Mouse (Mus musculus) forebrain, postnatal 0 days (tissue): ENCODE measurements around the gene Ccdc169. TPM values are rescaled to one million over a fixed set of nuclear protein-coding genes. Genes with fewer than 3 reads are reported as not detected.

Experiments used
- ATAC-seq: fragments of 200-750 bp; cut with Nextera tagmentation; 2 replicates; pipeline ENCODE4 v1.8.0; 2017; ENCODE audit warnings: mild to moderate bottlenecking, moderate library complexity
- DNase-seq: peaks from one replicate; pipeline ENCODE4 v3.0.0-alpha.2; 2015
- H3K27ac ChIP-seq: fragments of 300-500 bp; sonication (generic); 2 replicates; pipeline ENCODE4 v1.5.1; 2014; ENCODE audit warnings: low read depth, mild to moderate bottlenecking, antibody characterized with exemption, low read length, moderate library complexity, mixed read lengths
- H3K27me3 ChIP-seq: fragments of 300-500 bp; sonication (generic); 2 replicates; pipeline ENCODE4 v1.6.1; 2014; ENCODE audit warnings: mild to moderate bottlenecking, low read length, mixed read lengths; ENCODE audit not compliant: insufficient read depth
- H3K36me3 ChIP-seq: fragments of 300-500 bp; sonication (generic); 2 replicates; pipeline ENCODE4 v1.6.1; 2014; ENCODE audit warnings: mild to moderate bottlenecking, moderate library complexity; ENCODE audit not compliant: insufficient read depth
- H3K4me1 ChIP-seq: fragments of 300-500 bp; sonication (generic); 2 replicates; pipeline ENCODE4 v1.6.1; 2014; ENCODE audit warnings: antibody characterized with exemption; ENCODE audit not compliant: insufficient read depth
- H3K4me2 ChIP-seq: fragments of 300-500 bp; sonication (generic); 2 replicates; pipeline ENCODE4 v1.6.1; 2014; ENCODE audit warnings: low read depth, mild to moderate bottlenecking, moderate library complexity
- H3K4me3 ChIP-seq: fragments of 300-500 bp; sonication (generic); 2 replicates; pipeline ENCODE4 v1.5.1; 2014; ENCODE audit warnings: low read depth, low read length, mixed read lengths
- H3K9ac ChIP-seq: fragments of 300-500 bp; sonication (generic); 2 replicates; pipeline ENCODE4 v1.6.1; 2014; ENCODE audit warnings: mild to moderate bottlenecking
- H3K9me3 ChIP-seq: fragments of 300-500 bp; sonication (generic); 2 replicates; pipeline ENCODE4 v1.6.1; 2016; ENCODE audit warnings: low read length
- CTCF ChIP-seq: sonication (generic); IDR thresholded peaks from 2 replicates; pipeline ENCODE4 v1.5.1; 2016; ENCODE audit warnings: antibody characterized with exemption, control low read depth, low read depth
- WGBS: fragments of 180-500 bp; shearing (Covaris S2); extraction: QIAGEN DNeasy Blood & Tissue Kit; methylation state at CpG from one replicate; pipeline ENCODE4 v1.1.7; 2014; 5-methylcytosine and 5-hydroxymethylcytosine counted together
- polyA plus RNA-seq: library from polyadenylated mRNA; unstranded; fragments of >200 nt; fragmentation: Nextera tagmentation; extraction: Ambion mirVana; gene quantifications from 2 replicates; pipeline ENCODE4 v1.2.1, GENCODE M21; 2015
- total RNA-seq: library from RNA; depleted of rRNA; stranded (reverse); fragments of >200 nt; gene quantifications from 2 replicates; pipeline ENCODE4 v1.2.3, GENCODE M21; 2014

Gene Ccdc169
- total and polyA plus RNA-seq, 2 experiments from 2014 or later, result 0.06 TPM; not detected in 1

- no peak overlapping the region for H3K4me2 ChIP-seq
- H3K4me1 ChIP-seq, result no peaks in the 10 kb centered on the region
- 62% methylated on average over 4 of the region's 4 CpGs for WGBS
- H3K4me3 ChIP-seq, result no peak overlapping the region
- TF ChIP-seq CTCF, result no peak
- H3K9me3 ChIP-seq, result no peaks in the 10 kb centered on the region
- no peak overlapping the region for H3K9ac ChIP-seq
- H3K36me3 ChIP-seq, result no peaks in the 10 kb centered on the region
- no peaks in the 10 kb centered on the region for H3K27me3 ChIP-seq
- no peak overlapping the region for H3K27ac ChIP-seq
- ATAC-seq, result no peak
- no peak for DNase-seq
Measured at GRCm38 (mm10) chr3:55144916-55145315, 7.8 kb downstream of the Ccdc169 start.

DNA sequence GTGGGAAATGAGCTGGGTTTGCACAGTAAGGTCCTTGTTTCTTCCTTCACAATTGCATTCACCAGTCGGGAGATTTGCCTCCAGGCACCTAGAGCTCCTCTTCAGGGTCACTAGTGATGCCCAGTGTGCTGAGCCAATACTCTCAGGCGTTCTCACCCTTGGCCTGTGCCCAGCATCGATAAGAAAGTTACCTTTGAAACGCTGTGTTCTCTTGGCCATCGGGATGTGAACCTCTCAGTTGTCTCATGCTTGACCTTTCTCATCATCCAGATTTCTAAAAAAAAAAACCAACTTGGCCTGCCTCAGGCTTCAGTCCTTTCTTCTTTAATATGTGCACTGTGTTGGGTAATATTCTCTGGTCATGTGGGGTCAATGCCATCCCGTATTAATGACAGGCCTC is 9.3 kb downstream of the Ccdc169 start:
- DNase-seq, result no peak

DNA sequence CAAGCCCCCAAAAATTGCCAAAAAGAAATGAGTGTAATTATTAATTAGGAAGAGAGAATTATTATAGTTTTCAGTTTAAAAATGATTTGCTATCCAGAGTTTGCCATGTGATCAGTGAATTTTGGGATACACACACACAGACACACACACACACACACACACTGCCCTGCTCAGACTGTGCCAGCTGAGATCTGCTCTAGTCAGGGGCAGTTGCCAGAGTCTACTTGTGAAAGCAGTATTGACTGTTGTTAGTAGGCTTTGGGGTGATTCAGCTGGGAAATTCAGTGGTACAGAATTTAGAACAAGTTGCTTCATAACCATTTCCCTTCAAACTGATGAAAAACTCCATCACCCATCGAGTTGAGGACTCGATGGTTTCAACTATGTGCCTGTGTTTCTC is 10.0 kb downstream of the Ccdc169 start:
- Histone ChIP-seq H3K27ac (no peak overlapping the region), H3K4me2 (no peak overlapping the region), H3K4me3 (no peak overlapping the region), H3K36me3 (no peaks in the 10 kb centered on the region), H3K9me3 (no peaks in the 10 kb centered on the region), H3K27me3 (no peaks in the 10 kb centered on the region), H3K9ac (no peak overlapping the region), H3K4me1 (no peaks in the 10 kb centered on the region)
- 93% methylated on average over 2 of the region's 2 CpGs for WGBS
- no peak for TF ChIP-seq CTCF
- no peak for ATAC-seq
- DNase-seq, result no peak

More for the DNA sequence above, 9.3 kb downstream of the Ccdc169 start:
- no peak overlapping the region for H3K9ac ChIP-seq
- TF ChIP-seq CTCF, result no peak
- H3K9me3 ChIP-seq, result no peaks in the 10 kb centered on the region
- H3K4me1 ChIP-seq, result no peaks in the 10 kb centered on the region
- H3K27ac ChIP-seq, result no peak overlapping the region
- H3K4me3 ChIP-seq, result no peak overlapping the region
- H3K4me2 ChIP-seq, result no peak overlapping the region
- ATAC-seq, result no peak
- 71% methylated on average over 6 of the region's 6 CpGs for WGBS
- no peaks in the 10 kb centered on the region for H3K36me3 ChIP-seq
- no peaks in the 10 kb centered on the region for H3K27me3 ChIP-seq

GRCm38 (mm10) chr3:55148091-55148490 is 11.0 kb downstream of the Ccdc169 start:
- Histone ChIP-seq H3K27ac (no peak overlapping the region), H3K4me3 (no peak overlapping the region), H3K9me3 (no peaks in the 10 kb centered on the region), H3K4me1 (no peaks in the 10 kb centered on the region), H3K36me3 (no peaks in the 10 kb centered on the region), H3K27me3 (no peaks in the 10 kb centered on the region), H3K4me2 (no peak overlapping the region), H3K9ac (no peak overlapping the region)
- WGBS, result 28% methylated on average over 3 of the region's 3 CpGs
- no peak for TF ChIP-seq CTCF
- DNase-seq, result no peak
- no peak for ATAC-seq

DNA sequence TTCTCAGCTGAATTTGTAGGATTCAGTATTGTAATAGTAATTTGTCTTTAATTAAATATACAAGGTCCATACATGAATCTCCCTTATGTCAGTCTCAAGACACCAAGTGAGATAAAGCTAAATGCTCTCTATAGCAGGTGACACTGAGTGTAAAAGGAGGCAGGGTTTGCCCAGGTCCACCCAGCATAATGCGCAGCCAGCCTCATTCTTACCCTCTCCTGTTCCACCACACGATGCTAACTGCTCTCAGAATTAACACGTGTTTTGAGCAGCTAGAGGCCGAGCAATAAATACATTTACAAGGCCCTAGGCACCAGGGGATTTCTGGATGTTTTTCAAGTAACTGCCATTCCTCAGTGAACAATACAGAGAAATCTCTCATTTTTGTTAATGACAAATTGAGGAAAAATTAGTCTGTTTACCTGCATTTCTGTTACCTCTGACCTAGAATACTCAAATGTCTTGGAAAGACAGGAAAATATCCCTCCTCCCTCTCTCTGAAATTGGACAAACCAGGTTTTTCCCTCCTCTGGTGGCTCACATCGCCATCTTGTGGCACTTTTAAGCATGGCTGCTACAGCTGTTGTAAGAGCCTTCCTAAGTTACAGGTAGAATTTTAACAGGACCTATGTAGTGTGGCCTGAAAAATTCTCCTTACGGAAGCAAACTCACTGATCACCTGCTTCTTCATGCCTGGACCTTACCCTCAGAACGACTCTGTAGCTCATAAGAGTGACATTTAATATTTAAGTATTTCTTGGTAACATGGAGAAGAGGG is 14.7 kb downstream of the Ccdc169 start:
- peak; percentile 90 for TF ChIP-seq CTCF
- H3K9me3 ChIP-seq, result no peaks in the 10 kb centered on the region
- no peak overlapping the region for H3K4me2 ChIP-seq
- no peak overlapping the region for H3K4me3 ChIP-seq
- H3K27ac ChIP-seq, result no peak overlapping the region
- H3K9ac ChIP-seq, result no peak overlapping the region
- no peaks in the 10 kb centered on the region for H3K36me3 ChIP-seq
- ATAC-seq, result peak; percentile 70
- no peaks in the 10 kb centered on the region for H3K4me1 ChIP-seq
- peak; percentile 83 for DNase-seq
- WGBS, result 41% methylated on average over 7 of the region's 7 CpGs
- no peaks in the 10 kb centered on the region for H3K27me3 ChIP-seq

GRCm38 (mm10) chr3:55152673-55153334 is 15.7 kb downstream of the Ccdc169 start:
- H3K9me3 ChIP-seq, result no peaks in the 10 kb centered on the region
- peak; percentile 61 for DNase-seq
- no peaks in the 10 kb centered on the region for H3K27me3 ChIP-seq
- H3K36me3 ChIP-seq, result no peaks in the 10 kb centered on the region
- H3K4me1 ChIP-seq, result peaks cover 5% of the 10 kb centered on the region; the same call in 1 of the 2 replicates
- WGBS, result 66% methylated on average over 6 of the region's 6 CpGs
- TF ChIP-seq CTCF, result peak; percentile 60
- no peak for ATAC-seq
- no peak overlapping the region for H3K27ac ChIP-seq
- H3K4me3 ChIP-seq, result no peak overlapping the region
- H3K4me2 ChIP-seq, result no peak overlapping the region
- H3K9ac ChIP-seq, result no peak overlapping the region

GRCm38 (mm10) chr3:55154163-55154562 is 17.0 kb downstream of the Ccdc169 start:
- Histone ChIP-seq H3K27me3 (no peaks in the 10 kb centered on the region), H3K9ac (no peak overlapping the region), H3K9me3 (no peaks in the 10 kb centered on the region), H3K4me2 (no peak overlapping the region), H3K36me3 (no peaks in the 10 kb centered on the region), H3K4me1 (peaks cover 5% of the 10 kb centered on the region; the same call in 1 of the 2 replicates), H3K4me3 (no peak overlapping the region), H3K27ac (no peak overlapping the region)
- DNase-seq, result no peak
- TF ChIP-seq CTCF, result no peak
- WGBS, result 88% methylated on average over 7 of the region's 7 CpGs
- no peak for ATAC-seq
